Mouse (Mus musculus): ENCODE results near the gene Casp14. TPM values are rescaled to one million over a fixed set of nuclear protein-coding genes. Genes with fewer than 3 reads are reported as not detected.

Casp14 gene
- polyA plus RNA-seq, 1 experiment from 2014 or later: not detected

DNA sequence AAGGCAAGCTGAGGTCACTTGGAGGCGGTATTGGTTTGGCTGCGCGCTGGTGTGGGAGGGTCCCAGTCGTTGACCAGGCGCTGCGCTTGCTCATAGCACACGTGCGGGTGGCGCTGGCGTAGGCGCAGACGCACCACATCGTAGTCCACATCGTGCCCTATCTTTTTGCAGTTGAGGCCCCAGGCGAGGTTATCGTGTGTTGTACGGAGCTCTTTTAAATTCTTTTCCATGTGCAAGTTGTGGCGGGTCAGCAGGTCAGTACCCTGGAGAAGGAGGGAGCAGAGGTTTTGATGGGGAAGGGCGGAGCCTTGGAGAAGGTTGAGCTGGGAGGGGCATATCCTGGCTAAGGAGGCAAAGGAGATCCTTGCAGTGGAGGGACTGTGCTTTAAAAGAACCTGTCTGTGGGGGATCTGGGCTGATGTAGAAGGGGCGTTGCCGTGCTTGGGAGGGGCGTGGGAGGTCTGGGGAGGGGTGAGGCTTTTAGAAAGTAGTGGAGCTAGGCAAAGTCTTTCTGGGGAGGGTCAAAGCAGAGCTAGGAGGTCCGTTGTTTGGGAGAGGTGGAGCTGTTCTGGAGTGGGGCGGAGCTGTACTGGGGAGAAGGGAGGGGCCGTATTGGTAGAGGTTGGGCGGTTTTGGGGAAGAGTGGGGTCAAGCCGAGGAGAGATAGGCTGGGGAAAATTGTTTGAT lies 29.1 kb upstream of the Casp14 start:
- no peak for DNase-seq
- ATAC-seq: no peak

DNA sequence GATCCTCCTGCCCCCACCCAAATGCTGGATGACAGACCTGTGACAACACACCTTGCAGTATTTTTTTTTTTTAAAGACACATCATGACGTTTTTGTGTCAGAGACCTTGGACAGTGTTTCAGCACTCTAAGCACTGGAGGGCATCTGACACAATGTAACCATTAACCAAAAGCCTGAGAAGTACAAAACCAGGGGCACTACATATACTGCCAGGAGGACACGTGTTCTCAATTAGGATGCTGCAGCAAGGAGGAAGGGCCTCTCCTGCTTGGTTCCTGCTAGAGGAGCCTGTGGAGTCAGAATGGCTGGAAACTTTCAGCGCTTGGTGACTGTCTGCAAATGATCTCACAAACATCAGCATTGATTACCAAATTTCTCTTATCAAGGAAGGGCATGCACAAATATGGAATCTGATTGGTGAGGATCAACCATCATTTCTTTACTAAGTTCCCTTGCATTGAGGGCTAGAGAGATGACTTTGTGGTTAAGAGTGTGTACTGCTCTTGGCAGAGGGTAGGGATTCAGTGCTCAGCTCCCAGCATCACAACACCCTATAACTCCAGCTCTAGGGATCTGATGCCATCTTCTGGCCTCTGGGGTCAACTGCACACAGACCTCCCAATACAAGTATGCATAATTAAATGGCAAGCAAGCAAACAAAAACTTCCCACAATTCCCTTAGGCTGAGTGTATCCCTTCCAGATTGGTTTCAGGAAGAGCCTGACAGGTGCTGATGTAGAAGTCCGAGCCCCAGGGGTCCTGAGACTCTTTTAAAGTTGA lies 27.5 kb upstream of the Casp14 start:
- Histone ChIP-seq H3K9ac (replicated peaks) (no peak overlapping the region), H3K4me2 (ENCODE audit: low read depth, low read length) (no peak overlapping the region), H3K4me1 (ENCODE audit: insufficient read depth) (no peaks in the 10 kb centered on the region), H3K27me3 (ENCODE audit: insufficient read depth, low read length) (no peaks in the 10 kb centered on the region), H3K4me3 (ENCODE audit: low read depth, low read length) (no peak overlapping the region), H3K27ac (ENCODE audit: low read depth) (no peak overlapping the region), H3K9me3 (ENCODE audit: low read length) (no peaks in the 10 kb centered on the region), H3K36me3 (replicated peaks; ENCODE audit: insufficient read depth, low read length) (no peaks in the 10 kb centered on the region)
- TF ChIP-seq EP300 (IDR thresholded peaks at IDR 0.05; ENCODE audit: low read depth) (no peak), CTCF (IDR thresholded peaks at IDR 0.05; ENCODE audit: low read depth) (peak; percentile 23)
- ATAC-seq (no peak), DNase-seq (no peak)
- WGBS (ENCODE audit: insufficient replicate concordance): 40% methylated on average over 4 of the region's 4 CpGs

More for the DNA sequence above, 29.1 kb upstream of the Casp14 start:
- Histone ChIP-seq H3K4me1 (ENCODE audit: insufficient read depth) (peaks cover under 1% of the 10 kb centered on the region; the same call in 1 of the 2 replicates), H3K27me3 (ENCODE audit: insufficient read depth, low read length) (peaks cover 9% of the 10 kb centered on the region), H3K27ac (ENCODE audit: low read depth) (no peak overlapping the region), H3K9ac (replicated peaks) (no peak overlapping the region), H3K4me3 (ENCODE audit: low read depth, low read length) (no peak overlapping the region), H3K9me3 (ENCODE audit: low read length) (no peaks in the 10 kb centered on the region), H3K4me2 (ENCODE audit: low read depth, low read length) (no peak overlapping the region), H3K36me3 (replicated peaks; ENCODE audit: insufficient read depth, low read length) (no peaks in the 10 kb centered on the region)
- TF ChIP-seq CTCF (IDR thresholded peaks at IDR 0.05; ENCODE audit: low read depth) (no peak), EP300 (IDR thresholded peaks at IDR 0.05; ENCODE audit: low read depth) (no peak)
- WGBS (ENCODE audit: insufficient replicate concordance): 4% methylated on average over 27 of the region's 27 CpGs

DNA sequence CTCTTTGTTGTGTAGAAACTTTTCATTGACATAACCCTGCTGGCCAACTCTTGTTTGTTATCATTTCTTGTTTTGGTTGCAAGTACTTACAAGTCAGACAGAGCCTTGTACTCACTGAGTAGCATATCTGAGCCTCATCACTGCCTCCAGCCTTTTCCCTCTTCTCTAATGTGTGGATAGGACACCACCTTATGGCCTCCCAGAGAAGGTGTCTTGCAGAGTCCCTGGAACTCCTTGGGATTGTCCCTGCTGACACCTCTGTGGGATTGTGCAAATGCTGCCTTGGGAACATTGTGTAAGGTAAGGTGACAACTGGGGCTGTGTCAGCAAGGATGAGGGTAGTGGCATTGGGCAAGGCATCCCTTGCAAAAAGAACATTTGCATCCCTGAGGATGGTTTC lies 25.6 kb upstream of the Casp14 start:
- H3K4me3 ChIP-seq (ENCODE audit: low read depth, low read length): no peak overlapping the region
- ATAC-seq (no peak), DNase-seq (no peak)
- no peak overlapping the region for H3K27ac ChIP-seq (ENCODE audit: low read depth)
- H3K9ac ChIP-seq (replicated peaks): no peak overlapping the region
- no peaks in the 10 kb centered on the region for H3K27me3 ChIP-seq (ENCODE audit: insufficient read depth, low read length)
- H3K9me3 ChIP-seq (ENCODE audit: low read length): no peaks in the 10 kb centered on the region
- TF ChIP-seq EP300 (IDR thresholded peaks at IDR 0.05; ENCODE audit: low read depth): no peak
- TF ChIP-seq CTCF (IDR thresholded peaks at IDR 0.05; ENCODE audit: low read depth): peak; percentile 17; the same call in 1 of the 2 replicates
- no peak overlapping the region for H3K4me2 ChIP-seq (ENCODE audit: low read depth, low read length)
- H3K36me3 ChIP-seq (replicated peaks; ENCODE audit: insufficient read depth, low read length): no peaks in the 10 kb centered on the region
- H3K4me1 ChIP-seq (ENCODE audit: insufficient read depth): no peaks in the 10 kb centered on the region

DNA sequence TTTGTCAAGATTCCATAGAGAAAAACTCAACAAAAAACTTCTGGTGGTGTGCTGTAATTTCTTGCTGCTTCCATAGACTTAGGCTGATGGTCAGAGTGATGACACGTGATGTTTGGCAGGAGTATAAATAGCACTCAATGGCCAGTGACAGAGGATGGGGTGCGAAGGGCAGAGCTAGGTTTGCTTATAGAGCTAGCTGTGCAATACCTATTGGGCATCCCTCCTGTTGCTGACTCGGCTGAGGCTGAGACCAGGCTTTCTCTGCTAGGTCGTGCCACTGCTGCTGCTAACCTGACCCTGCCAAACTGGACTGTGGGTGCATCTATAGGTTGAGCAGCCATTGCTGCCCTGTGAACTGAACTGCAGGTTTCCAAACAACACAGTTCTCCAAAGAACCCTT lies 21.7 kb upstream of the Casp14 start:
- no peaks in the 10 kb centered on the region for H3K9me3 ChIP-seq (ENCODE audit: low read length)
- no peak overlapping the region for H3K9ac ChIP-seq (replicated peaks)
- H3K4me3 ChIP-seq (ENCODE audit: low read depth, low read length): no peak overlapping the region
- no peak for DNase-seq
- H3K4me2 ChIP-seq (ENCODE audit: low read depth, low read length): no peak overlapping the region
- ATAC-seq: no peak
- H3K36me3 ChIP-seq (replicated peaks; ENCODE audit: insufficient read depth, low read length): no peaks in the 10 kb centered on the region
- no peak for TF ChIP-seq CTCF (IDR thresholded peaks at IDR 0.05; ENCODE audit: low read depth)
- TF ChIP-seq EP300 (IDR thresholded peaks at IDR 0.05; ENCODE audit: low read depth): no peak
- WGBS (ENCODE audit: insufficient replicate concordance): 51% methylated on average over 4 of the region's 4 CpGs
- H3K27me3 ChIP-seq (ENCODE audit: insufficient read depth, low read length): no peaks in the 10 kb centered on the region
- no peak overlapping the region for H3K27ac ChIP-seq (ENCODE audit: low read depth)
- H3K4me1 ChIP-seq (ENCODE audit: insufficient read depth): no peaks in the 10 kb centered on the region

DNA sequence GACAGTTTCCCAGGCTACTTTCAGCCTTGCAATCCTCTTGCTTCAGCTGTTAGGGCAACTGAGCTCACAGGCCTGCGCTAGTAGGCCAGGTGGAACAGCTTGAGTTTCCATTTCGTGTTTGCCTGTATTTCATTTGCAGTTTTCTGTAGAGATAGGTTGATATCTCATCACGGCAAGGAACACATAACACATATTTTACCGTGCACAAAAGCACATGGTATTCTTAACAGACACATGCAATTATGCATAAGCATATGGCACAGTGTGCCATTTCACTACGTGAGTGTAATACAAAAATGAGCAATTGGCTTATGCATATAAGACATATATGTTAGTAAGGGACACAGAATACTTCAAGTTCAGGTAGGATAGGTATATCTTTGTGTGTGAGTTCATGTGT lies 9.8 kb upstream of the Casp14 start:
- Histone ChIP-seq H3K4me1 (ENCODE audit: insufficient read depth) (no peaks in the 10 kb centered on the region), H3K9me3 (ENCODE audit: low read length) (no peaks in the 10 kb centered on the region), H3K36me3 (replicated peaks; ENCODE audit: insufficient read depth, low read length) (no peaks in the 10 kb centered on the region), H3K9ac (replicated peaks) (no peak overlapping the region), H3K4me3 (ENCODE audit: low read depth, low read length) (no peak overlapping the region), H3K4me2 (ENCODE audit: low read depth, low read length) (no peak overlapping the region), H3K27ac (ENCODE audit: low read depth) (no peak overlapping the region), H3K27me3 (ENCODE audit: insufficient read depth, low read length) (no peaks in the 10 kb centered on the region)
- TF ChIP-seq CTCF (IDR thresholded peaks at IDR 0.05; ENCODE audit: low read depth) (no peak), EP300 (IDR thresholded peaks at IDR 0.05; ENCODE audit: low read depth) (no peak)
- no peak for ATAC-seq
- DNase-seq: no peak
- 73% methylated on average over 5 of the region's 5 CpGs for WGBS (ENCODE audit: insufficient replicate concordance)

DNA sequence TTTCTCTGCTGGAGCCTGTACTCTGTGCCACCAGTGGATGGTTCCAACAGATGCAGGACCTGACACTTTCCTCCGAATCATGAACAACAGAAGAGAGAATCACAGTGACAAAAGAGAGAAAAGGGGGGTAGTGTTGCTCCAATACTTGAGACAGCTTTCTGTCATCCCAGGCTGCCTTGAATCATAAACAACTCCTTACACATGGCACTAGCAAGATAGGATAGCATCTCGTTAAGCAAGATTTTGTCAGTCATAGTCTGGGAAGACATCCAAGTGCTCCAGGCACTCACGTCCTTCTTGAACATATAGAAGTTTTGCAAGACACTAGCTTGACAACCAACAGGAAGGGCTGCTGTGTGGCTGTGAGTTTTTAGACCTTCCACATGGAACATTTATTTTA lies 8.9 kb upstream of the Casp14 start:
- no peak for TF ChIP-seq CTCF (IDR thresholded peaks at IDR 0.05; ENCODE audit: low read depth)
- TF ChIP-seq EP300 (IDR thresholded peaks at IDR 0.05; ENCODE audit: low read depth): no peak
- no peaks in the 10 kb centered on the region for H3K36me3 ChIP-seq (replicated peaks; ENCODE audit: insufficient read depth, low read length)
- WGBS (ENCODE audit: insufficient replicate concordance): 56% methylated on average over 3 of the region's 3 CpGs
- no peak overlapping the region for H3K27ac ChIP-seq (ENCODE audit: low read depth)
- no peak overlapping the region for H3K9ac ChIP-seq (replicated peaks)
- H3K4me2 ChIP-seq (ENCODE audit: low read depth, low read length): no peak overlapping the region
- no peak overlapping the region for H3K4me3 ChIP-seq (ENCODE audit: low read depth, low read length)
- no peaks in the 10 kb centered on the region for H3K27me3 ChIP-seq (ENCODE audit: insufficient read depth, low read length)
- ATAC-seq: no peak
- H3K9me3 ChIP-seq (ENCODE audit: low read length): no peaks in the 10 kb centered on the region
- no peaks in the 10 kb centered on the region for H3K4me1 ChIP-seq (ENCODE audit: insufficient read depth)
- DNase-seq: no peak
